Mouse (Mus musculus): ENCODE measurements around the gene Plpp7.

Plpp7 gene

DNA sequence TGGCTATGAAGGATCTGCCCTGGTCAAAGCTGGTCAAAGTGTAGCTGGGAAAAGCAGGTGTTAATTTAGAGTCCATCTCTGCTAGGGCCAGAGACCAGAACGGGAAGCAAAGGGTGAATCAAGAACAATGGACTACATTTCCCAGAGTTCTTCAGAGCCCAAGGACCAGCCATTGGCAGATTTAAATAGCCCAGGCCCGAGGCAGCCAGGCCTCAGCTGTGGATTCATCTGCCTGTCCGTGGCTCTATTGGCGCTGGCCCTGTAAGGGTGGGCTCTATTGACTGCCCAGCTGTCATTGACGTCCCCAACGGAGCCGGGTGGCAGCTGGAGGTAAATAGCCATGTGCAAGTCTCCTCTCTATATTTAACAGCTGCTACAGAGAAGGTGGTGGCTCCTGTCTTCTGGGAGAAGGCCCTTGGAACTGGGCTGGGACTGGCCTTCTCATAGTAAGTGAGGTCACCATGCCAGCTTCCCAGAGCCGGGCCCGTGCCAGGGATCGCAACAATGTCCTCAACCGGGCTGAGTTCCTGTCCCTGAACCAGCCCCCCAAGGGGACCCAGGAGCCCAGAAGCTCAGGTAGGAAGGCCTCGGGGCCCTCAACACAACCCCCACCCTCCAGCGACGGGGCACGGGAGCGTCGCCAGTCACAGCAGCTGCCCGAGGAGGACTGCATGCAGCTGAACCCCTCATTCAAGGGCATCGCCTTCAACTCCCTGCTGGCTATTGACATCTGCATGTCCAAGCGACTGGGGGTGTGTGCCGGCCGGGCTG, at the start of gene Plpp7:
Plpp7 (plus strand) TSS at position 178 of the 771 bp plus-strand sequence.
- peak; percentile 87 for DNase-seq

DNA sequence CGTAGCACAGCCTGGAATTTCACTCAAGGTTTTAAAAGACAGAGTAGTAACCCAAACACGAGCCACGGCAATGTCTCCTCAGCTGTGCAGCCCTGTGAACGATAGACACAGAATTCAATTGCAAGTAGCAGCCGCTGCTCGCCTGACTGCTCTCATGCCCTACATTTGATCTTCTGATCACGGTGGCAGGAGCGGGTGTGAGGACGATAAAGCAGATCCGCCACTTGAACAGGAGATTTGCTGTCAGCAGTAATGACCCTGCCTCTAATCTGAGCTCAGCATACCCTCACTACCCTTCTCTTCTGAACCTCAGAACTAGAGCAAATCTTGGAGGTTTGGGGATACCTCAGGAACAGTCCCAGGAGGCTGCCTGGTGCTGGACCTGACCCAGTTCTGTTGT, 49.3 kb upstream of the Plpp7 start:
- DNase-seq, result no peak

DNA sequence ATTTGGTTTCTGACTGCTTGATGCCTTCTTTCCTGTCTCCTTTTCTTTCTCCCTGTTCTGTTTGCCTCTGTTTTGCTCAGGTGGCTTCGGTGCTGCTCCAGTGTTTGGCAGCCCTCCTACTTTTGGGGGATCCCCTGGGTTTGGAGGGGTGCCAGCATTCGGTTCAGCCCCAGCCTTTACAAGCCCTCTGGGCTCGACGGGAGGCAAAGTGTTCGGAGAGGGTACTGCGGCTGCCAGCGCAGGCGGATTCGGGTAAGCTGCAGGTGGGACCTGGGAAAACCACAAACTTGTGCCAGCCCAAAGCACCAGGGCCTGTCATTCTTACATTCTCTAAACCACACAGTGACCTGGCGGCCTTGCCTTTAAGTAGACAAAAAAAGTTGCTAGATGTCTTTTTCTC, 48.0 kb upstream of the Plpp7 start:
- no peak for DNase-seq

DNA sequence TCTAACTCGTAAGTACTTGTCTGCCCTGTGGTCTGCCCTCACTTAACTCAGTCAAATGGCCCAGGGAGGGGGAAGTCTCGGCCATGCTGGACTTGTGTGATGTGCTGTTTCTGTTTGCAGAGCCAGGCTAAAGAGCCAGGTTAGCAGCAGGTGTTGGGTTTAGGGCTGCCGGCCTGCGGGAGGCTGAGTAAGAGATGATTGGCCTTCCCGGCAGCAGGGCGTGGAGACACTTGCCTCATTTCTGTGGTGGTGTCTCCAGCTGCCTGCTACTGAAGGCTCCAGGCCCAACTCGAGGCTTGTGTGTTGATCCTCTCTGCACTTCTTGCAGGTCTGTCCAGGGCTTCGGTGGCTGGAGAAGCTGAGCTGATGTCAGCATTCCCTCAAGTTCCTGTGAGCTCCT, 43.5 kb upstream of the Plpp7 start:
- no peak for DNase-seq

DNA sequence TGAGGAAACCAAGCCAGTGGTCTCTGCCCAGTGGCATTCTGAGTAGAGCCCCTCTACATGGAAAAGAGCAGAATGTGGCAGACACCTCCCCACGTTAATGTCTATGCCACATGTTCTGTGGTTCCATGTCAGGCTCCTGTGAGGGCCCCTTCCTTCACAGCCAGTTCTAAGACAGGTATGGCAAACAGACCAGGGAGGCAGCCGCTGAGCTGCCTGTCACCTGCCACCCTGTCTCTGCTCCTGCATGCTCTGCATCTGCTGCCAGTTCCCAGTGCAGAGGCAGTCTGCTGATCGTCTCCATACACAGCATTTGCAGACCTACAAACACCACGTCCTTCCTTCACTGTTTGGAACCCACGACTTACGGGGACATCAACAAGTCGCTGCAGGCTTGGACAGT, 42.9 kb upstream of the Plpp7 start:
- DNase-seq, result no peak

DNA sequence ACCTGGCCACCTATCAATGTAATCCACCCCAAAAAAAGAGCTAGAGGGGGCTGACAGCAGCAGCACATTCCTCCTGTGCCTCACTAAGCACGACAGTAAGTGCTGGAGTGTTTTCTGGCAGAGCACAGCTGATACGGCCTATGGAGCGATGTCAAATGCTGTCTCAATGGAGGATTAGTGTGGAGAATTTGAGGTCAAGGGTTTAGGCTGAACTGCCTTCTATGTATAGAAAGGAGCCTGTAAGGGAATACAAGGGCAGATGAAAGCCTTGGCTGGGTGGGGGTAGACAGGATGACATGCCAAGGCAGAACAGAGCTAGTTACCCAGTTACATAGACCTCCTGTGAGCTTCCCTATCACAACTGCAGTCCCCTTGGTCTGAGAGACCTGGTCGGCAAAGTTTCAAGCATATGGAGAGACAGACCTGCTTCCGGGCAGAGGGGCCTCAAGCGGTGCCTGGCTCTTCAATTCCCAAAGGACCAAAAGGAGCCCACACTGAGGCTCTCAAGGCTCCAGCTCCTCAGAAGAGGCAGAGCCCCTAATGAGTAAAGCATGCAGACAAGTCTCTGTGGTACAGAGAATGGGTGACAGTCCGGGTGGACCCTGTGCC, 39.9 kb upstream of the Plpp7 start:
- DNase-seq, result no peak

DNA sequence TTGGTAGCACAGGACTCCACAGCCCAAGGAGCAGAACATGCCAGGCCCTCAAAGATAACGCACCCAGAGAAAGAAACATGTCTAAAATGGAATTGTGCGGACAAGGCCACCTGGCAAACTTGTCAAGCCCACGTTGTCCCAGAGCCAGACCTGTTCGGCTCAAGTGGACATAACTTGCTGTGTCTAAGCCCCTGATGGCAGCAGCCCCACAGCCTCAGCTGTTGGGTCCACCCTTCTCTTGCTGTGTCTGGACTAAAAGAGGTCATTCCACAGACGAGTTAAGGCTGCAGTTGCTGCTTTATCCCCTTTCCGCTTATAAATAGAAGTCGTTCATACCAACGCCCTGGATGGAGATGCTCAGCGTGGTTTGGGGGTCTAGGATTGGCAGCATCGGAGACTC, 38.8 kb upstream of the Plpp7 start:
- DNase-seq, result no peak

DNA sequence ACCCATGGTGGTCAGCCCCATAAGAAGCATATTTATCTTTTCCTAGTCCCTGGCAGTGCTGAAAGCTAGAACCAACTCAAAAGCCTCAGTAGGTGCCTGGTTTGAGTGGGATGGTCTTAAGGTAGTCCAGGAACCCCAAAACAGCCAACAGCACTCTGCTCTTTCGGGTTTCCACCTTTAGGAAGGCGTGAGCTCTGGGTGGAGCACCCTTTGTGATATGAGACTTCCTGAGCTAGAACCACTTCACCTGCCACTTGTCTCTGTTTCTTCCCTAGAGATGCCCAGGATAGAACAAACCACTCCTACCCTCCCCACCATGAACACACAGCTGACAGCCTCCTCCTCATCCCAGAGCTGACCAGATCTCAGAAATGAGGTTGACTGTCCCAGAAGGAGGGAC, 38.0 kb upstream of the Plpp7 start:
- no peak for DNase-seq

DNA sequence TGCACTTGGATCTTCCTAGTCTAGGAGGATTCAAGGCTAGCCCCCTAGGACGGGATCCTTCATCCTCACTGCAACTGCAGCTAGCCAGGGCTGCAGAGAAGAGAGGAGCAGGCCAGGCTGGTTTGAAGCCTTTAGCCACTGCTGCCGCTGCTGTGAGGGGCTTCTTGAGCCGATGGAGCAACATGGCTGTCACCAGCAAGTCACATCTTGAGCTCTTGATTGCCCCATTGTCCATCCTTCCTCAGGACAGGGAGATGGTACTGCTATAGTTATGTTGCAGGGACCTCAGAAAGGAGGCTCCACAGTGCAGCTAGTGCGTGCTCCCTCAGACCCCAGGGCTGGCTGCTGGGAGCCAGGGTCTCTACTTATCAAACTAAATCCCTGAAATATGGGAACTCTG, 37.5 kb upstream of the Plpp7 start:
- no peak for DNase-seq

DNA sequence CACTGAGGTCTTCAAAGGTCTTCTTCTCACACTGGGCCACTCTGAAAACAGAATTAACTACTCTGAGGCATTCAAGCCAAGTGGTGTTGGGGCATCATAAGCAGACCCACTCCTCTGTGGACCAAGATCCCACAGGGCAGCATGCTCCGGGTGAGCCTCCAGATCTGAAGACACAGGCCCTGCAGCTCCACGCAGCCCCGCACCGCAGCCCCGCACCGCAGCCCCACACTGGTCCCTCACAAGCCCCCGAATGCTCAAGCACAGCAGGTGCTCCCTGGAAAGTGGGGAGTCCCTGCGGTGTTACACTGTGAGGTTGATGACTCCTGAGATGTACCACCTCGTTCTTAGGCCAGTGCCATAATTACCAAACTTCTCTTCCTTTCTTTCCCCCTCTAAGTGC, 37.1 kb upstream of the Plpp7 start:
- DNase-seq, result no peak

DNA sequence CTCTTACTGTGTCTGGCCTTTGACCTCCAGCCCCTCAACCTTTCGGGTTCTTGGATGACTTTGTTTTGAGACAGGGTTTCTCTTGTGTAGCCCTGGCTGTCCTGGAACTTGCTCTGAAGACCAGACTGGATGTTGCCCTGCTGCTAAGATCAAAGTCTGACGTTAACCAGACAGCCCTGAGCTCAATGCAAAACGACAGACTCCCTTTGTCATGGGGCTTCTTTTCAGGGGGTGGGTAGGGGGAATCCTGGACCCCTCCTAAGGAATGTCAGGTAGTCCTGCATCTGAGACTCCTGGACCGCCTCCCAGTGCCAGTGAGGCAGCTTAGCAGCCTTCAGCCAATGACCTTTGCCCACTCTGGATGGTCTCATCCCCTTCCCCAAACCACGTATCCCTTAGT, 36.6 kb upstream of the Plpp7 start:
- no peak for DNase-seq

DNA sequence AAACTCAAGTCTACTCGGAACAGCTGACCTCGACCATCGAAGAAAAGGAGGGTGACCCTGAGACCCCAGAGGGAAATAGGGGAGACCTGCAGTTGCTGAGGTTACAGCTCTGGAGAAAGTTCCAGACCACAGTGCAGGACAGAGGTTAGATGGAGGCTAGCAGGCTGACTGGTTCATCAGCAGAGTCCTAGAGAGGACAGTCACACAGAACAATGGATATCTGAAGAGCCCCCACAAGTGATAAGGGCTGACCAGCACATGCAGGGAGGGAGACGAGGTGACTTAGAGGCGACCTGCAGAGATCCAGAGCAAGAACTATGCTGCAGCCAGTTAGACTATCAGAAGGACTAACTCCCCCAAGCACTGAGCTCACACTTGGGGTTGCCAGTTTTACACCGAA, 35.7 kb upstream of the Plpp7 start:
- no peak for DNase-seq

DNA sequence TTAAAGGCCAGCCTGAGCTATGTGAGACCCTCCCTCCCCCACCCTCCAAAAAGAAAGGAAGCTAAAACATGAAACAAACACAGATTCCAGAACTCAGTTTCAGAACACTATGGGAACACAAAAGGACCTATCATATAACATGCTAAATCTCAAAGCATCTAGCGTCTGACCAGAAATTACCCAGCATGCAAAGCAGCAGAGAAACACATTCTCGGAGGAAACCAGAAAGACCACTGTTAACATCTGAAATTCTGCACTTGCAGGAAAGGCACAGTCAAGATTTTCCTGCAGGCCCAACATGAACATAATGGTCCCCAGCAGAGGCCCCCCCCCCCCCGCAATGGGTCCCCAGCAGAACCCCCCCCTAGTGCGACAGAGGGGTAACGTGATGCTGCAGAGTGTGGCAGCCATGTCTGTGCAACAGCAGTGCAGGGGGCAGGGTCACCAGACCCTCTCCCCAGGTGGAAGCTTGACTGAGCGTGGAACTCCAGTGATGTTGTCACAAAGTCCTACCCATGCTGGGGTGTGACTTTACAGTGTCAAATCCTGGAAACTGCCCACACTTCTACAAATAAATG, 35.0 kb upstream of the Plpp7 start:
- no peak for DNase-seq

DNA sequence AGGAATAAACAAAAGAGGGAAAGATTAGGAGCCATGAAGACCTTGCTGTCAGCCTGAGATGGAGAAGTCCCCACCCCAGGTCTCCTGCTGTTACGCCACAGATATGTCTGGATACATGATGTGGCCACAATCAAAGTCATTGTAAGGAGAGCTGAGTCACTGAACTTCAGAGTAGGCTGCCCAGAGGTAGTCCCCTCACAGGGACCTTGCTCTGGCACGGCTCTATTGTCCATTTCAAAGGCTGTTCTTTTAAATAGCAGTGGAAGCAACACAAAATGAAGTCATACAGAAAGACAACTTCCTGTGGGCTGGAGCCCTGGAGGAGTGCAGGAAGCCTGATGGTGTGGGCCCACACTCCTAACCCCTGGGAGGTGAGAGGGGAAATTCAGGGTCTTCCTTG, 34.1 kb upstream of the Plpp7 start:
- no peak for DNase-seq

DNA sequence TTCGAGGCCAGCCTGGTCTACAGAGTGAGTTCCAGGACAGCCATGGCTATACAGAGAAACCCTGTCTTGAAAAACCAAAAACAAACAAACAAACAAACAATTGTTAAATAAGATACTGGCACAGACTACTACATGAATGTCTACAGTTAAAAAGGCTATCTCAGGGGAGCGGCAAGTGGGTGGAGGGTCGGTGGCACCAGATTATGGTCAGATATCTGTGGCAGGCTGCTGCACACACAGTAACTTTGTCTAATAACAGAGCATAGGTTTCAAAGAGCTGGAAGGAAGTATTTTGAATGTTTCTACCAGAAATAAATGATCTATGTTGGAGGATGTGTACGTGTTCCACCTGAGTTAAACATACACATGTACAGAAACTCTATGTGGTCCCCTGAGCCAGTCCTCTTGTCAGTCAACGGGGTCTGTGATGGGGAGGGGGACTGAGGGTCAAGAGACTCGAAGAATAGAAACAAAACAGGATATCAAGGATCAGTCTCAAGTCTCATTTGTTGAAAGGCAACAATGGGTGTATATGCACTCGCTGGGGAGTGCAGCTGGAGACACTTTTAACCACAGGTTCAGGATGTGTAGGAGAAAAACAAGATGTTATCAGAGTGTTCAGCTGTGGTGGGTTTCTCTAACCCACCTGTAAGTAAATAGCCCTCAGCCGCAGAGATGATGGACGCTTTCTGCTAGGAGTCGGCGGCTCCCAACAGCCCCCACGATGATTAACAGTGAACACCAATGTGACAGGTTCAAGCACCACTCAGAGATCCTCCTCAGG, 33.4 kb upstream of the Plpp7 start:
- no peak for DNase-seq

DNA sequence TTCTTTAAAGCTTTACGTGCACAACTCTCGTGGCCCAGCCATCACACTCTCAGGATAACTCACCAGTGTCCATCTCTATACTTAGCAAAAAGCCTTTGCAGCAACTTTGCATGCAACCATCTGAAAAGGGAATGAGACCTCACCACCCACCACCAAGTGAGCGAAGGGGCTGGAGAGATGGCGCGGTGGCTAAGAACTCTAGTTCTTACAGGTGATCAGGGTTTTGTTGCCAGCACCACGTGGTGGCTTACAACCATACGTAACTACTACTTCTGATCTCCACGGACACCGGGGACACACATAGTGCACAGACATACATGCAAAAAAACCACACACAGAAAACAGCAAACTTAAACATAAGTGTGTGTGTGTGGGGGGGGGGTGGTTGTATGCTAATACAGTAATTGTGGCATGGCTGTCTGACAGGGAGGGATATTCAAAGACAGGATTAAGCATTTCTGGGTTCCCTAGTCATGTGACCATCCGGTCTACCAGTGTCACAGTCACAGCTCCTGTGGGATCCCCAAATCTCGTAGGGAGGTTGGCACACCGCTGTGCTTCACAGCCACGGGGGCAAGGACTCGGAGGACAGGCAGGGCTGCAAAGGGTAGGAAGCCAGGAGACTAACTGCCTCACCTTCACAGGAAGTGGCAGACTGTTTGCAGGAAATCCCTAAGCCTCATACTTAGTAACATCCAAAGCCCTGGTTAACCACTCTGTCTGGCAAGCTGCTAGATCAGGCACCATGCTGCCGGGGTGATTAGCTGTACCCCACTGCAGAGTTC, 32.5 kb upstream of the Plpp7 start:
- DNase-seq, result no peak

DNA sequence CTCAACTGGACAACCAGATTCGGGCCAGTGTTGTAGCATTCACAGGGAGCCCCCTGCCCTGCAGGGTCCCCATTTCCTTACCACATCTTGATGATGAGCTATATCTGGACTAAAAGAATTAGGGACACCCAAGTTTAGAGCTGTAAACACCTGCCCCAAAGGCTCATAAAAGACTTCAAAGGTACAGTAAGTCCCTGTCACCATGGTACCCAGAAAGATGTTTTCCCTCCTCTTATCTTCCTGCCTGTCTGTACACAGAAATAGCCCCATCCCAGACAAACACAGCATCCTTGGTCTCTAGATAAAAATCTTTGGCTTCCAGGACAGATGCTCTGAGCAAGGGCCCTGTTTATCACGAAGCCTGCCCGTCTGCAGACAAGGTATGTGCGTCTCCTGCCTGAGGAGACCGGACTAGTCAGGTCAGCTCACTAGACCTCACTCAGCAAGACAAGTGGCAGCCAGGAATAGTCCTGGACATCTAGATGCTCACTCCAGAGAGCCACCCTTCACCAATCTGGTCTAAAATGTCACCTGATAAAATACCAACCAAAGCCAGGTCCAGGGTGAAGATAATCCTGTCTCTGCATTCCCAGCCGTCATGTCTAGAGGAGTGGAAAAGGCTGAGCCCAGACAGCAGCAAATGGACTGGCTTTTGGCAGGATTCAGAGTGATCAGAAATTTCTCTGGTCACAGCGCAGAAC, 31.7 kb upstream of the Plpp7 start:
- no peak for DNase-seq

DNA sequence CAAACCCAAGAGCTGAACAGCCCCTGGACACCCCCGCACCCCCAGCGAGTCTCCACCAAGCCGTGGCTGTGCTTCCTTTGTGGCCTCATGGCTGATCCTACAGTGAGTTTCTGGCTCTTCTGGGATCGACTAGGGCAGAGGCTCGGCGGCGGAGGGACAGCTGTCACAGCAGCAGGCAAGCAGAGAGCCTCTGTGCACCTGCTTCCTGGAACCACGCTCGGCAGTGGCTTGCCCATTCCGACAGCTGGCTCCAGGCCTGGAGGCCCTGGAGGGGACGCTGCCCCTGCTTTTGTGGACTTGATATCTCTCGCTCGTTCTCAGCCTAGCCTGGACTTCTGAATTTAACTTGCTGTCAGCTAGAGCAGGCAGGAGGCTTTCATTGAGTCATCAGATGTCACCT, 30.4 kb upstream of the Plpp7 start:
- no peak for DNase-seq

DNA sequence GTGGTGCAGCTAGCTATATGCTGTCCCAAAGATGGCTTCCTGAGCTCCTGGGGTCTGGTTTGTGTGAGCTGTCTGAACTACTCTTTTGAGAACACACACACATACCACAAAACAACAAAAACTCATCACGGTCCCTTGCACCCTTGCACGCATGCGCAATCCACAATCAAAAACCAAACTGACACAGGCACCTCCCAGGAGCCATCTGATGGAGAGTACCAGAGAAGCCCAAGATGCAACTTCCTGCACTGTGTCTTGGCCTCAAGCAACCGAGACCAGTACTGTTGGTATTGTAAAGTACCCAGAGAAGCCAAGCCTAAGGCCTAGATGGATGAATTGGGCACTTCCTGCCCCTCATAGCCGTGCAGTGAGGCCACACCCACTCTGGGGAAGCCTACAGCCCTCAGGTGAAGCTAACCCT, 29.9 kb upstream of the Plpp7 start:
- DNase-seq, result no peak

DNA sequence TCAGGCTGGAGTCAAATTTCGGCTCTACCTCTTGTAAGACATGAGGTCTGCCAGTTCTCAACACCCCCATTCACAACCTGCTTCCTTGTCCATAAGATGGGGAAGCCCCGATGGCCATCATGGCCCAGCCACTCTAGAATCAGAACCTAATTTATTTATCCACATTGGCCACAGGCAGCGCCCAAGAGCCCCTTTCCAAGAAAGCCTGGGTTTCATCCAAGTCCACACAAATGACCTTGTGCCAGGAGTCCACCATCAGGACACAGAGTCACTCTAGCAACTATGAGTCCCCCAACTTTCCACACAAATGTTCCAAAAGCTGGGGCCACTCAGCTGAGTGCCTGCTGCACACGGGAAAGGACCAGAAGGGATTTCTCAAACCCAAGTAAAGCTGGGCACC, 29.3 kb upstream of the Plpp7 start:
- no peak for DNase-seq

DNA sequence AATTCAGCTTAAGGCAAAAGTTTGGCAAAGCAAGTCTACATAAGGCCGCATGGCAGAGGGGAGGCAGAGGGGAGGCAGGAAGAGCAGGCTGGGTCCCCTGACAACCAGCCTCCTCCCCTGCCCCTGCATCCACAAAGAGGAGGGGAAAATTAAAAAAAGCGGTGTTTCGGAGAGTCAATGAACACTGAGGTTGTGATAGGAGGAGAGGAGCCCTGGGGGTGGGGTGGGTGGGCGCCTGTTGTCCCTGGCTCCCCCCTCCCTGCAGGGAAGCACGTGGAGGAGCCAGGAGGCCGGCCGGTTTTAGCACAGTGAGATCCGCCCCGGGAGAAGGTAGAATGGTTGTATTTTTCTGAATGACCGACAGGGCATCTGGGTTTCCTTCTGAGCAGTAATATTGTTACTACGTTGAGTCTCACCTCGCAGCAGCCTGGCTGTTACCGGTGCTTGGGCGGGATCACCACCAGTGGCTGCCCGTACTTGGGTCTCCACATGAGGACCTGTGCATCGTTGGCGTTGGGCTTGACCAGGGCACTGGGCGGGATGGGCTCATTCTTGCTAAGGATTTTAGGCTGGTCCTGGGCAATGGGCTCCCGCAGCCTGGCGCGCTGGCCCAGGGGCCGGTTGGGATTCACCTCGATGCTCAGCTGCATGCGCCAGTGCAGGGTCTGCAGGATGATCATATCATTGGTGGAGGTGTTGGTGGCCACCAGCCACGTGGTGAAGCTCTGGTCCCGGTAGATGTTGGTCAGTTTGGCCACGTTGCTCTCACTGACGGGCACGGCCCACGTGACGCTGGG, 26.3 kb upstream of the Plpp7 start:
- DNase-seq, result no peak
